18 mouse cellular contexts compared by ENCODE assay signal in the genomic region with DNA sequence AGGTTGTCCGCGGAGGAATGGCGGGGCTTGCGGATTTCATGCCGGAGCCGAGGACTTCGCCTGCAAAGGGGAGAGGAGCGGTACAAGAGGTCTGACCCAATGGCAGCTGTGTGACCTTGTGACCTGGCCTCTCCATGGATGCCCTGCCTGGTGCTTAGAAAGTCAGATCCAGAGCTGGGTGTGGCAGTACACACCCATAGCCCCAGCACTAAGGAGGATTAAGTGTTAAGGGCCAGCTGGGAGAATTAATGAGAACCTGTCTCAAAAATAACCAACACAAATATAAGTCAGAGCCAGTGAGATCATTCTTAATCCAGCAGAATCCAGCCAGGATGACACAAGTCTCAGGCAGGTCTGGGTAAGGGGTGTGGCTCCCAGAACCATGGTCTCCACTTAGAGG.
"Had no signal": no experiment of that assay in that cellular context is flagged by ENCODE, and none has a peak within 500 bp of the region (broad histone marks: within the 10 kb centered on the region; RNA-seq: fewer than 3 reads in every experiment).

No protein-coding gene starts in this region.

- H3K4me2 ChIP-seq: lung, embryonic 14.5 days; midbrain, embryonic 13.5 days; midbrain, embryonic 15.5 days; neural tube, embryonic 13.5 days; neural tube, embryonic 15.5 days; stomach, embryonic 15.5 days had no signal

- DNase-seq: lung, adult 18-20 months; lung, embryonic 14.5 days; lung, postnatal 10 days; lung, postnatal 4 days; retina, postnatal 1 day; right cerebral cortex, adult 18-20 months; right cerebral cortex, postnatal 25 days; right cerebral cortex, postnatal 4 days; thymus, adult 2 months; thymus, postnatal 25 days; thymus, postnatal 4 days had no signal

- H3K27me3 ChIP-seq: midbrain, embryonic 13.5 days; midbrain, embryonic 15.5 days; neural tube, embryonic 13.5 days; neural tube, embryonic 15.5 days; stomach, embryonic 15.5 days had no signal

- H3K4me3 ChIP-seq: midbrain, embryonic 10.5 days; midbrain, embryonic 13.5 days; midbrain, embryonic 15.5 days; neural tube, embryonic 13.5 days; neural tube, embryonic 15.5 days; stomach, embryonic 15.5 days had no signal

- H3K36me3 ChIP-seq: midbrain, embryonic 10.5 days; midbrain, embryonic 13.5 days; midbrain, embryonic 15.5 days; neural tube, embryonic 15.5 days; stomach, embryonic 15.5 days had no signal

- H3K9me3 ChIP-seq: midbrain, embryonic 10.5 days; midbrain, embryonic 13.5 days; midbrain, embryonic 15.5 days; neural tube, embryonic 13.5 days; neural tube, embryonic 15.5 days; stomach, embryonic 15.5 days had no signal

- H3K9ac ChIP-seq: lung, embryonic 14.5 days; midbrain, embryonic 13.5 days; midbrain, embryonic 15.5 days; neural tube, embryonic 13.5 days; neural tube, embryonic 15.5 days; stomach, embryonic 15.5 days had no signal

- ATAC-seq: midbrain, embryonic 13.5 days; midbrain, embryonic 15.5 days had no signal

- H3K27ac ChIP-seq: midbrain, embryonic 10.5 days; midbrain, embryonic 13.5 days; midbrain, embryonic 15.5 days; neural tube, embryonic 13.5 days; neural tube, embryonic 15.5 days; stomach, embryonic 15.5 days; stomach, postnatal 0 days had no signal
